Mouse (Mus musculus) myocyte (in vitro differentiated cells): ENCODE measurements around the gene Actn1.

Source experiments
- CEBPB ChIP-seq: IDR thresholded peaks from 2 replicates; pipeline ENCODE4 v1.6.1; 2011; ENCODE audit warnings: mild to moderate bottlenecking, moderate library complexity; ENCODE audit not compliant: poor library complexity, insufficient read depth, severe bottlenecking
- E2F4 ChIP-seq: IDR thresholded peaks from one replicate; pipeline ENCODE4 v1.6.1; 2011; ENCODE audit warnings: mild to moderate bottlenecking, control low read depth, moderate library complexity; ENCODE audit not compliant: insufficient read depth
- MAX ChIP-seq: IDR thresholded peaks from one replicate; pipeline ENCODE4 v1.6.1; 2011; ENCODE audit warnings: low read depth, mild to moderate bottlenecking, control low read depth
- MYOD1 ChIP-seq, 3 experiments: IDR thresholded peaks; one replicate each; pipeline ENCODE4 v1.6.1; 2011; ENCODE audit warnings: control low read depth in 2 of 3, low read depth in 2 of 3, mild to moderate bottlenecking in 2 of 3, moderate library complexity in 1 of 3; ENCODE audit not compliant: insufficient read length in 2 of 3, control insufficient read depth in 1 of 3
- MYOG ChIP-seq, 3 experiments: IDR thresholded peaks; one replicate each; pipeline ENCODE4 v1.6.1; 2011; ENCODE audit warnings: control low read depth in 2 of 3, low read depth in 2 of 3, mild to moderate bottlenecking in 2 of 3; ENCODE audit not compliant: insufficient read length in 2 of 3, control insufficient read depth in 1 of 3, insufficient read depth in 1 of 3
- POLR2A ChIP-seq: IDR thresholded peaks from one replicate; pipeline ENCODE4 v1.6.1; 2011; ENCODE audit warnings: low read depth, mild to moderate bottlenecking, control low read depth, moderate library complexity; ENCODE audit not compliant: insufficient read length
- POLR2AphosphoS2 ChIP-seq: IDR thresholded peaks from one replicate; pipeline ENCODE4 v1.6.1; 2011; ENCODE audit warnings: low read depth, control low read depth; ENCODE audit not compliant: insufficient read length
- REST ChIP-seq: IDR thresholded peaks from one replicate; pipeline ENCODE4 v1.6.1; 2011; ENCODE audit warnings: mild to moderate bottlenecking, control low read depth, moderate library complexity; ENCODE audit not compliant: insufficient read depth, insufficient read length
- SRF ChIP-seq: IDR thresholded peaks from one replicate; pipeline ENCODE4 v1.6.1; 2011; ENCODE audit warnings: low read depth; ENCODE audit not compliant: control insufficient read depth, insufficient read length
- TCF12 ChIP-seq: IDR thresholded peaks from one replicate; pipeline ENCODE4 v1.6.1; 2011; ENCODE audit warnings: mild to moderate bottlenecking, control low read depth; ENCODE audit not compliant: poor library complexity, insufficient read depth, severe bottlenecking
- TCF3 ChIP-seq: IDR thresholded peaks from one replicate; pipeline ENCODE4 v1.6.1; 2011; ENCODE audit warnings: low read depth, control low read depth; ENCODE audit not compliant: insufficient read length
- USF1 ChIP-seq: IDR thresholded peaks from one replicate; pipeline ENCODE4 v1.6.1; 2011; ENCODE audit warnings: low read depth, mild to moderate bottlenecking, control low read depth, moderate library complexity

DNA sequence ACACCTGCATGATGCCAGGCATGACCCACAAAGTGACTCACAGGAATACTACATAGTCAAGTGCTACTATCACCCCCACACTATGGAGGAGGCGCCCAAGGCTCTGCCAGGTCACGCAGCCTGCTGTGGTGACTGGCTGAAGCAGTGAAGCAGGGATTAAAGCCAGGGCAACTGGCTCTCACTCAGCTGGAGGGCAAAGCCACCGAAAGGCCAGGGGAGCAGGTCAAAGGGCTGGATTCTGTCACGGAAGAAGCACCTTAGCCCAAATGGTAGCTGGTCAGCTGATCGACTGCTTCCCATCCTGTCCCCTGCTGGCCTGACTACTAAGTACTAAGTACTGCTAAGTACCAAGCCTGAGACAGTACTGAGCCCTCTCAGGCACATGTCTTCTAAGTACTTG lies 76.1 kb downstream of the Actn1 start:
- TF ChIP-seq POLR2A (no peak), MYOG (IDR thresholded peaks at IDR 0.05; ENCODE audit: control insufficient read depth in 1 of 3, insufficient read depth in 1 of 3, insufficient read length in 2 of 3, low read depth in 2 of 3) (no peak), E2F4 (no peak), USF1 (no peak), TCF12 (no peak), TCF3 (no peak), POLR2AphosphoS2 (no peak), CEBPB (no peak), MAX (no peak), MYOD1 (IDR thresholded peaks at IDR 0.05; ENCODE audit: control insufficient read depth in 1 of 3, insufficient read length in 2 of 3, low read depth in 2 of 3) (no peak), REST (no peak), SRF (no peak)
